ENCODE assay signal across 8 mouse cellular contexts in the genomic region with DNA sequence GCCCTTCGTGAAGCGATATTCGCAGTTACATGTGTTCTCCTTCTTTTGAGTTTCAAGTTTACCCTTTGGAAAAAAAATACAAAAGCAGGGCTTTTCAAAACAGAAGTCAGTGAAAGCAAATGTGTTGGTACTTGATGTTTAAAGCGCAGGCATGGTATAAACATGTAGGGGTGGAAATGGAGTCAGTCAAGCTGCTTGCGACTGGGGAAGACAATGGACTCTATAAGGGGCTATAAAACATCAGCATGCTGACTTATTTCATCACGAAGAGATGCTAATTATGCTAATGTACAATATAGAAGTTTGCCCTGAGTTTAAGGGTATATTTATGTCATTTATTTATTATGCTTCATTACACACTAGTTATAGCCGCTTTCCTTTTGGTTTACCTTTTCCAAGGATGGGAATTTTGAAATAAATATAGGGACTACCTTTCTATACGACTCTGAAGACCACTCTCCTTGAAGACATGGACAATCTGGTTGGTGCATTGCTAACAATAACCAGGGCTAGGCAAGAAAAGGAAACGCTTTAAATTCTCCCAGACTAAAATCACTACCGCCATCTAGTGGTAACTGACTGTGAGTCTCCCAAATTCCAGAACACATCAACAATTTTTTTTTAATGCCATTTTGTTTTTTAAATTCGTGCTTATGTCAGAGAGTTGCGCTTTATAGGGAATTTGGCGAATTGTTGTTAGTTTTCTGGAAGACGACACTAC.
A peak's percentile ranks its signal among the peaks of the same experiment; 100 is the strongest.
DNase-seq lines count a peak whose midpoint lies in the region.

No protein-coding gene starts in this region.

- peak; percentile 12 for DNase-seq in adrenal gland, postnatal 10 days
- DNase-seq in adrenal gland, postnatal 25 days, result no peak
- DNase-seq in layer of hippocampus, adult 9-11 months, result peak; percentile 15
- DNase-seq in layer of hippocampus, postnatal 25 days (ENCODE audit: extremely low spot score in 1 of 2, low spot score in 1 of 2), result no peak
- DNase-seq in c-Kit-positive CD71-positive TER-119-negative erythroid progenitor cells, embryonic 14.5 days (ENCODE audit: low read depth), result peak; percentile 6
- peak; percentile 19 to 52 for DNase-seq in left cerebral cortex, adult 9 months (ENCODE audit: low spot score in 2 of 2)
- no peak for DNase-seq in gastrocnemius, postnatal 10 days
- DNase-seq in spleen, adult 12 weeks (ENCODE audit: low spot score), result no peak

Comparison
In these comparisons a context has a peak if more than half of its experiments do, and no peak if none do; other contexts are left out.
1. DNase-seq: peak in adrenal gland, postnatal 10 days (single experiment), layer of hippocampus, adult 9-11 months (single experiment), c-Kit-positive CD71-positive TER-119-negative erythroid progenitor cells, embryonic 14.5 days (single experiment) and left cerebral cortex, adult 9 months (2 of 2); none in adrenal gland, postnatal 25 days (single experiment), layer of hippocampus, postnatal 25 days (0 of 2), gastrocnemius, postnatal 10 days (single experiment) and spleen, adult 12 weeks (single experiment).